Mouse (Mus musculus): ENCODE measurements around the gene Ppp2r5b. TPM values are rescaled to one million over a fixed set of nuclear protein-coding genes. Genes with fewer than 3 reads are reported as not detected.

Gene Ppp2r5b
- polyA plus RNA-seq, 1 experiment from 2014 or later: 84.8 TPM

GRCm38 (mm10) chr19:6267306-6268169 lies 31.9 kb upstream of the Ppp2r5b start:
- H3K36me3 ChIP-seq: peaks cover 5% of the 10 kb centered on the region
- H3K4me2 ChIP-seq (replicated peaks): no peak overlapping the region
- 0 out of 2 replicates have a peak, but pooled peaks cover 3% of the 10 kb centered on the region for H3K4me1 ChIP-seq (replicated peaks)
- no peaks in the 10 kb centered on the region for H3K27me3 ChIP-seq
- WGBS: 82% methylated on average over 11 of the region's 11 CpGs
- no peak overlapping the region for H3K9ac ChIP-seq (replicated peaks)
- no peak overlapping the region for H3K4me3 ChIP-seq (replicated peaks)
- no peaks in the 10 kb centered on the region for H3K9me3 ChIP-seq
- no peak overlapping the region for H3K27ac ChIP-seq
- peak; percentile 31; the same call in 1 of the 2 replicates for ATAC-seq

- Histone ChIP-seq H3K4me3 (replicated peaks) (no peak overlapping the region), H3K27ac (no peak overlapping the region), H3K27me3 (no peaks in the 10 kb centered on the region), H3K9me3 (0 out of 2 replicates have a peak, but pooled peaks cover 3% of the 10 kb centered on the region), H3K4me1 (replicated peaks) (0 out of 2 replicates have a peak, but pooled peaks cover 3% of the 10 kb centered on the region), H3K9ac (replicated peaks) (no peak overlapping the region), H3K36me3 (peaks cover 23% of the 10 kb centered on the region), H3K4me2 (replicated peaks) (no peak overlapping the region)
- WGBS: 64% methylated on average over 6 of the region's 6 CpGs
- no peak for ATAC-seq
Observed at GRCm38 (mm10) chr19:6265727-6266182, 30.1 kb upstream of the Ppp2r5b start.

GRCm38 (mm10) chr19:6264945-6265344 lies 29.3 kb upstream of the Ppp2r5b start:
- Histone ChIP-seq H3K4me1 (replicated peaks) (0 out of 2 replicates have a peak, but pooled peaks cover 3% of the 10 kb centered on the region), H3K9me3 (0 out of 2 replicates have a peak, but pooled peaks cover 3% of the 10 kb centered on the region), H3K4me2 (replicated peaks) (no peak overlapping the region), H3K36me3 (peaks cover 31% of the 10 kb centered on the region), H3K27me3 (no peaks in the 10 kb centered on the region), H3K4me3 (replicated peaks) (no peak overlapping the region), H3K27ac (no peak overlapping the region), H3K9ac (replicated peaks) (no peak overlapping the region)
- 94% methylated on average over 8 of the region's 8 CpGs for WGBS
- ATAC-seq: no peak

GRCm38 (mm10) chr19:6264200-6264599 lies 28.5 kb upstream of the Ppp2r5b start:
- Histone ChIP-seq H3K36me3 (peaks cover 36% of the 10 kb centered on the region), H3K4me3 (replicated peaks) (no peak overlapping the region), H3K27ac (no peak overlapping the region), H3K4me2 (replicated peaks) (no peak overlapping the region), H3K9ac (replicated peaks) (no peak overlapping the region), H3K4me1 (replicated peaks) (0 out of 2 replicates have a peak, but pooled peaks cover 3% of the 10 kb centered on the region), H3K27me3 (no peaks in the 10 kb centered on the region), H3K9me3 (0 out of 2 replicates have a peak, but pooled peaks cover 3% of the 10 kb centered on the region)
- ATAC-seq: no peak
- WGBS: 86% methylated on average over 9 of the region's 9 CpGs

- H3K4me3 ChIP-seq (replicated peaks): no peak overlapping the region
- H3K4me2 ChIP-seq (replicated peaks): no peak overlapping the region
- H3K9me3 ChIP-seq: 0 out of 2 replicates have a peak, but pooled peaks cover 3% of the 10 kb centered on the region
- no peak for ATAC-seq
- H3K4me1 ChIP-seq (replicated peaks): no peaks in the 10 kb centered on the region
- no peak overlapping the region for H3K27ac ChIP-seq
- no peak overlapping the region for H3K9ac ChIP-seq (replicated peaks)
- H3K36me3 ChIP-seq: peaks cover 49% of the 10 kb centered on the region
- 90% methylated on average over 8 of the region's 8 CpGs for WGBS
- no peaks in the 10 kb centered on the region for H3K27me3 ChIP-seq
Observed at GRCm38 (mm10) chr19:6262839-6263433, 27.3 kb upstream of the Ppp2r5b start.

- peaks cover 56% of the 10 kb centered on the region for H3K36me3 ChIP-seq
- H3K4me2 ChIP-seq (replicated peaks): no peak overlapping the region
- 0 out of 2 replicates have a peak, but pooled peaks cover 3% of the 10 kb centered on the region for H3K9me3 ChIP-seq
- no peak overlapping the region for H3K4me3 ChIP-seq (replicated peaks)
- no peaks in the 10 kb centered on the region for H3K27me3 ChIP-seq
- 52% methylated on average over 7 of the region's 7 CpGs for WGBS
- H3K4me1 ChIP-seq (replicated peaks): no peaks in the 10 kb centered on the region
- no peak for ATAC-seq
- H3K9ac ChIP-seq (replicated peaks): no peak overlapping the region
- no peak overlapping the region for H3K27ac ChIP-seq
Observed at GRCm38 (mm10) chr19:6262222-6262621, 26.6 kb upstream of the Ppp2r5b start.

- H3K4me3 ChIP-seq (replicated peaks): no peak overlapping the region
- no peak overlapping the region for H3K4me2 ChIP-seq (replicated peaks)
- no peak overlapping the region for H3K9ac ChIP-seq (replicated peaks)
- 95% methylated on average over 14 of the region's 14 CpGs for WGBS
- no peaks in the 10 kb centered on the region for H3K4me1 ChIP-seq (replicated peaks)
- ATAC-seq: no peak
- H3K9me3 ChIP-seq: 0 out of 2 replicates have a peak, but pooled peaks cover 3% of the 10 kb centered on the region
- H3K27ac ChIP-seq: no peak overlapping the region
- peaks cover 64% of the 10 kb centered on the region for H3K36me3 ChIP-seq
- H3K27me3 ChIP-seq: no peaks in the 10 kb centered on the region
Observed at GRCm38 (mm10) chr19:6261379-6261778, 25.7 kb upstream of the Ppp2r5b start.

- Histone ChIP-seq H3K9ac (replicated peaks) (no peak overlapping the region), H3K27ac (no peak overlapping the region), H3K36me3 (peaks cover 69% of the 10 kb centered on the region), H3K9me3 (0 out of 2 replicates have a peak, but pooled peaks cover 3% of the 10 kb centered on the region), H3K4me1 (replicated peaks) (no peaks in the 10 kb centered on the region), H3K4me3 (replicated peaks) (no peak overlapping the region), H3K4me2 (replicated peaks) (no peak overlapping the region), H3K27me3 (no peaks in the 10 kb centered on the region)
- 78% methylated on average over 4 of the region's 4 CpGs for WGBS
- ATAC-seq: no peak
Observed at GRCm38 (mm10) chr19:6260946-6261345, 25.3 kb upstream of the Ppp2r5b start.

GRCm38 (mm10) chr19:6260428-6260827 lies 24.8 kb upstream of the Ppp2r5b start:
- WGBS: 73% methylated on average over 2 of the region's 2 CpGs
- ATAC-seq: no peak
- peaks cover 74% of the 10 kb centered on the region for H3K36me3 ChIP-seq

GRCm38 (mm10) chr19:6253021-6253420 lies 17.3 kb upstream of the Ppp2r5b start:
- no peak overlapping the region for H3K9ac ChIP-seq (replicated peaks)
- H3K36me3 ChIP-seq: peaks cover 93% of the 10 kb centered on the region
- H3K4me2 ChIP-seq (replicated peaks): no peak overlapping the region
- no peaks in the 10 kb centered on the region for H3K9me3 ChIP-seq
- no peak for ATAC-seq
- 91% methylated on average over 4 of the region's 4 CpGs for WGBS
- no peaks in the 10 kb centered on the region for H3K27me3 ChIP-seq
- no peak overlapping the region for H3K4me3 ChIP-seq (replicated peaks)
- H3K27ac ChIP-seq: no peak overlapping the region
- no peaks in the 10 kb centered on the region for H3K4me1 ChIP-seq (replicated peaks)

More at GRCm38 (mm10) chr19:6260428-6260827, 24.8 kb upstream of the Ppp2r5b start:
- no peaks in the 10 kb centered on the region for H3K4me1 ChIP-seq (replicated peaks)
- no peak overlapping the region for H3K9ac ChIP-seq (replicated peaks)
- H3K27ac ChIP-seq: no peak overlapping the region
- no peak overlapping the region for H3K4me2 ChIP-seq (replicated peaks)
- H3K9me3 ChIP-seq: 0 out of 2 replicates have a peak, but pooled peaks cover 3% of the 10 kb centered on the region
- H3K4me3 ChIP-seq (replicated peaks): no peak overlapping the region
- no peaks in the 10 kb centered on the region for H3K27me3 ChIP-seq

GRCm38 (mm10) chr19:6247526-6248300 lies 12.0 kb upstream of the Ppp2r5b start:
- Histone ChIP-seq H3K27me3 (no peaks in the 10 kb centered on the region), H3K4me1 (replicated peaks) (peaks cover 7% of the 10 kb centered on the region), H3K4me2 (replicated peaks) (no peak overlapping the region), H3K9ac (replicated peaks) (no peak overlapping the region), H3K4me3 (replicated peaks) (no peak overlapping the region), H3K27ac (no peak overlapping the region), H3K36me3 (peaks cover 77% of the 10 kb centered on the region), H3K9me3 (no peaks in the 10 kb centered on the region)
- WGBS: 93% methylated on average over 29 of the region's 29 CpGs
- ATAC-seq: no peak
